Mouse (Mus musculus): ENCODE results near the gene Kcnip1.

DNA sequence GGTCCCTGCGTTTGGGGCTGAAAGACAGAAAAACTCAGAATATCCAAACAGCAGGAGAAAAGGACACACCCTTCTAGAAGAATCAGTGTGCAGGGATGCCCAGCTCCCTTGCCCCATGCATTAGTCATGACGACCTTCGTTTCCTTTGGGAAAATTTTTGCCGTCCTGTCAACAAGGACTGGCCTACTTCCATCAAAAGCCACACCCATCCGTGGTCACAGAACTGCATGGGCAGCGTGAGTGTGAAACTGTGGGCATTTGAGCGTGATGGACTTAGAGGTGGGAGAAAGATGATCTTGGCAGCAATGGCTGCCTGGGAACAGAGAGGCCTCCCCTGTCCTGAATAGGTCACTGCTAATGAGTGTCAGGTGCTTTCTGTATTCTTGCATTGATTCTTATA lies 20.8 kb downstream of the Kcnip1 start:
- TF ChIP-seq CTCF (IDR thresholded peaks at IDR 0.05; ENCODE audit: extremely low read depth, insufficient read depth, low read length) (no peak), POLR2A (IDR thresholded peaks at IDR 0.05; ENCODE audit: extremely low read depth, insufficient read depth, low read length) (no peak)
